Mouse (Mus musculus) CD4-positive, CD25-positive, alpha-beta regulatory T cell, adult 4 months (primary cell): ENCODE measurements around the gene Sdhb. TPM values are rescaled to one million over a fixed set of nuclear protein-coding genes. Genes with fewer than 3 reads are reported as not detected.

Experiments
- ATAC-seq: one replicate; pipeline ENCODE4 v1.8.0; 2017
- polyA plus RNA-seq, 2 experiments: library from polyadenylated mRNA; unstranded; fragments of 100-300 nt; shearing (Covaris generic); gene quantifications; one replicate each; pipeline ENCODE4 v1.2.1; 2017

The Sdhb gene
- polyA plus RNA-seq, 2 experiments from 2014 or later = 250 to 293 TPM

- peak; percentile 47 for ATAC-seq
Observed at GRCm38 (mm10) chr4:140977886-140978692, 17.1 kb downstream of the Sdhb start.

DNA sequence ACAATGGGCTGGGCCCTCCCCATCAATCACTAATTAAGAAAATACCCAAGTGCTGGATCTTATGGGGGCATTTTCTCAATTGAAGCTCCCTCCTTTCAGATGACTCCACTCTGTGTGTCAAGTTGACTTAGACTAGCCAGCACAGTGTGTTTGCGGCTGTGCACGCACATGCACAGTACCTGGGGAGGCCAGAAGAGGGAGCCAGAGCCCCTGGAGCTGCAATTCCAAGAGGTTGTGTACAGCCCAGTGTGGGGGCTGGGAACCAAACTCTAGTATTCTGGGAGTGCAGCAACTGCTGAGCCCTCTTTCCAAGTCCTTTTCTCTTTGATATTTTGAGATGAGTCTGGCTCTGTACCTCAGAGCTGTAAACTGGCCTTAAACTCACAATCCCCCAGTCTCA lies 20.6 kb downstream of the Sdhb start:
- no peak for ATAC-seq

DNA sequence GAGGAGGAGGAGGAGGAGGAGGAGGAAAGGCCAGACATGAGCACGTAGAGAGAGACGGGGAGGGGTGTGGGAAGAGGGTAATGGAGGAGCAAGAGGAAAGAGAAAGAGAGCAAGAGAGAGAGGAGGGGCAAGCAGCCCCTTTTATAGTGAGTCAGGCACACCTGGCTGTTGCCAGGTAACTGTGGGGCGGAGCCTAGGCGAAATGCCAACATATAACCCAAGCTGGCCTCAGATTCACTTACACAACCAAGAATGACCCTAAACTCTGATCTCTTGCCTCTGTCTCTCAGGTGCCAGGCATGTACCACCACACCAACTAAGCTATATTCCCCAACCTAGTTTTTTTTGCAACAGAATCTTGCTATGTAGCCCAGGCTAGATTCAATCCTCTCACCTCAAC lies 21.8 kb downstream of the Sdhb start:
- ATAC-seq = no peak

GRCm38 (mm10) chr4:140983442-140983841 lies 22.4 kb downstream of the Sdhb start:
- ATAC-seq = peak; percentile 65

- ATAC-seq = no peak
Observed at GRCm38 (mm10) chr4:140984544-140984943, 23.5 kb downstream of the Sdhb start.

GRCm38 (mm10) chr4:140986024-140986710 lies 25.2 kb downstream of the Sdhb start:
- peak; percentile 36 for ATAC-seq

DNA sequence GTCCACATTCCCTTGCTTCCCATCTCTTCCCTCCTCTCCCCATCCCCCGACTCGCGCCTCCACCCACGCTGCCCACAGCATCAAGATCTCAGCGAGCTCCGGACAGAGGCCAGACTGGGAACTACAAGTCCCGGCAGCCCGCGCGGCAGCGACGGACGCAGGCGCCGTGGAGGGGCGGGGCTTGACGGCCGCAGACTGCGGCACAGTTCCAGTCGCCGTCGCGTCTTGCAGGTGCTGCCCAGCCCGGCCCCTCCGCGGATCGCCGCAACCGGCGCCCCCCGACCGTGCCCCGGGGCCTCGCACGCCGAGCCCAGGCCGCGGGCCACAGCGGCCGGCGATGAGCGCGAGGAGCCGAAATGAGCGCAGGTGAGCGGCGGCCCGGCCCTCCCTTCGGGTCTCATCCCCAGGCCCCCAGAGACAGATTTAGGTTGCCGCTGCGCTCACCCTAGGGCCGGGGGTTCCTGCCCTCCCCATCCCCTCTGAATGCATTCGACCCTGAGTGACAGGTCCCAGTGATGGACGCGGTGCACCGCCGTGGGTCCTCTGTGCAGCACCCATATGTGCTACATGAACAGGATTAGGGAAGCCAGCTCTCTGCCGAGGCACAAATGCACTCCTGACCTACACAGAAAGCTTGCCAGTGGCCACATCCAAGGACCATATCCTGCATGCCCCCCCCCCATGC lies 25.9 kb downstream of the Sdhb start, which contains the start of gene Atp13a2:
Atp13a2 (plus strand) TSS at position 163 of the 685 bp plus-strand sequence.
- ATAC-seq = peak; percentile 78

- peak; percentile 40 for ATAC-seq
Observed at GRCm38 (mm10) chr4:140987476-140987875, 26.5 kb downstream of the Sdhb start.

GRCm38 (mm10) chr4:140988706-140989290 lies 27.8 kb downstream of the Sdhb start:
- no peak for ATAC-seq

DNA sequence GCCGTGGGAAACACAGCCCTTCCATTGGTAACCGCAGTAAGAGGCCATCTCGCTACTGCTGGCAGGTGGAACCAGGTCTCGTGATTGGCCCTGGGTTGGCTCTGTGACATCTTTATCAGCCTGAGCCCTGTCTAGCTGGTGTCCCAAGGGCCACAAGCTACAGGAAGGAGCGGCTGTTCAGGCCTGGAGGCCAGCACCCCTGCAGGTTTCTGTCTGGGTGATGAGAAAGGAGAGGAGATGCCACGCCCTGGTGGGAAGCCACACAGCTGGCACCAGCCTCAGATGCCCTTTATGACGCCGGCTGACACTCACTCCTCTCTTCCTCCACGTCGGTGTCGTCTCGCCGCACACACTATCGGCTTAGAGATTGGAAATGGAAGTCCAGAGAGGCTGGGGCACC lies 28.4 kb downstream of the Sdhb start:
- ATAC-seq = no peak

DNA sequence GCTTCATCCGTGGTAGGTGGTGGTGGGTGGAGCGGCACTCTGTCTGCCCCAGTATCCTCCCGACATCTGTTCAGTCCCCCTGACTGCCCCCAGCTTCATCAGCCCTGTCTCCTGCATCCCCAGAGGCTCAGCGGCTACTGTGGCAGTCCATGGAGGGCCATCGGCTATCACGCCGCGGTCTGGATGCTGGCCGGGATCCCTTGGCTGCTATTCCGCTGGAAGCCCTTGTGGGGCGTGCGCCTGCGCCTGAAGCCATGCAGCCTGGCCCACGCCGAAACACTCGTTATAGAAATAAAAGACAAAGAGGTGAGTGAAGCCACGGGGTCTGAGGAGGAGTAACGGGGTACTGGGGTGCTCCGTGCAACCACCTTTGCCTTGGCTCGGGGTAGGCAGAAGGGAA lies 31.2 kb downstream of the Sdhb start:
- no peak for ATAC-seq

DNA sequence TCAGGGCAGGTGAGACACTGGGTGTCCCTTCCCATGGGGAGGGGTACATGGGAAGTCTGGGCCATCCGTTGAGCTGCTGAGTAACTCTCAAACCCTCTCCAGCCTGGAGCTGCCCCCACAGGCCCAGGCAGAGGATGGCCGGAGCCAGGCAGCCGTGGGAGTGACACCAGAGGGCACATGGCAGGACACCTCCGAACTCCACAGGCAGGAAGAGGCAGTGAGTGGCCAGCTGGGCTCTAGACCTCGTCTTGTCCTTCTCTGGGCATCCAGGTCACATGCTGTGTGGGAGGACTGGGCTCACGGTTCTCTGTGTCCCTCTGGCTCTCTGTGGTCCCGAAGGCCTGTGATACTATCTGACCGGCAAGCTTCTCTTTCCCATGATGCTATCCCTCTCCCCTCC lies 32.8 kb downstream of the Sdhb start:
- no peak for ATAC-seq

- ATAC-seq = no peak
Observed at GRCm38 (mm10) chr4:140995811-140996210, 34.8 kb downstream of the Sdhb start.

DNA sequence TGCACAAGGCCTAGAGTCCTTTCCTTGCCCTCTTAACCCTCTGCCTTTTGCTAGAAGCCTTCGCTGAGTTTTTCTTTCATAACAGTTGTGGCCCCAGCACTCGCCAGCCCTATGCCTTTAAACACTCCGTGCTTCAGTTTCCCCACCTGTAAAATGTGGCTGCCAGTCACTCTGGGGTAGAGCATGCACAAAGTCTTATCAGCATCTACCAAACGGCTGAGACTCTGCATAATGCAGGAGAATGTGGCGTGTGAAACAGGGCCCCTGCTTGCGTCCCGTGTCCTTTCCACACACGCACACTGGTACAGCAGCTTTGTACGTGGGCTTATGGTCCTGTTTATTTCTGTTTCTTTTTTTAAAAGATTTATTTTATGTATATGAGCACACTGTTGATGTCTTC lies 35.8 kb downstream of the Sdhb start:
- ATAC-seq = no peak

- ATAC-seq = no peak
Observed at GRCm38 (mm10) chr4:141005983-141006382, 45.0 kb downstream of the Sdhb start.

DNA sequence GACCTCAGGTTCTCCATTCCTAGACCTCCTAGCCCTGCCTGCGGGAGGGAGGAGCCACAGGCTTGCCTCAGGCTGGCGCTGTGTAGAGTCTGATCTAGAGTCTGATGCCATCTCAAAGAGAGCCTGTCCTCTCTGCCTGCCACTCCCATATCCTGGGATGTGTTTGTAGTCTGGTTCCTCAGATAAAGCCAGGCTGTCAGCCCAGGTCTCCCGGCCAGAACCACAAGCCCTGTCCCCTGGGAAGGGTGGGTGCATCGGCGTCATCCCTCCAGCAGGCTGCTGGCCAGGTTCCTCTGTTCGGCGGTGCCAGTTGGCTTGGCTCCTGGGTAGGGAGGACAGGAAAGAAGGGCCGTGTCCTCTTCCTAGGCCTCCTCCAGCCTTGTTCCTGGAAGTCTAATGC lies 47.0 kb downstream of the Sdhb start:
- no peak for ATAC-seq

GRCm38 (mm10) chr4:141010118-141010517 lies 49.1 kb downstream of the Sdhb start, which contains the start of gene Mfap2:
Gene Mfap2 (plus strand): TSS chr4:141010418.
- ATAC-seq = no peak

DNA sequence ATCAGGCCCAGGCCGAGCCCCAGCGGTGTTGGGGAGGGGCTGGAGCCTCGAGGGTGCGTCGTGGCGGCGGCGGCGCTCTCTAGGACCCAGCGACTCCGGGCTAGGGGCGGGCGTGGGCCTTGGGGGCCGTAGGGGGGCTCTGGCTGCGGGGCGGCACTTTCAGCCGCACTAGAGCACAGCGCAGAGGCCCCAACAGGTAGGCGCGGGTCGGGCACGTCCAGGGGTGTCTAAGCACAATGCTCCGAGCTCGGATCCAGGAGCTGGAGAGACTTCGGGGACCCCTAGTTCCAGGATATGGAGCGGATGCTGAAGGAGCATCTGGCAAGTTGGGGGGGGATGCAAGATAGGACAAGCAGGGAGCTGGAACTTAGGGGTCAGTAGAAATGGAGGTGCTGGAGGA lies 49.5 kb downstream of the Sdhb start:
- no peak for ATAC-seq

- ATAC-seq = no peak
Observed at GRCm38 (mm10) chr4:141010941-141011429, 50.0 kb downstream of the Sdhb start.

DNA sequence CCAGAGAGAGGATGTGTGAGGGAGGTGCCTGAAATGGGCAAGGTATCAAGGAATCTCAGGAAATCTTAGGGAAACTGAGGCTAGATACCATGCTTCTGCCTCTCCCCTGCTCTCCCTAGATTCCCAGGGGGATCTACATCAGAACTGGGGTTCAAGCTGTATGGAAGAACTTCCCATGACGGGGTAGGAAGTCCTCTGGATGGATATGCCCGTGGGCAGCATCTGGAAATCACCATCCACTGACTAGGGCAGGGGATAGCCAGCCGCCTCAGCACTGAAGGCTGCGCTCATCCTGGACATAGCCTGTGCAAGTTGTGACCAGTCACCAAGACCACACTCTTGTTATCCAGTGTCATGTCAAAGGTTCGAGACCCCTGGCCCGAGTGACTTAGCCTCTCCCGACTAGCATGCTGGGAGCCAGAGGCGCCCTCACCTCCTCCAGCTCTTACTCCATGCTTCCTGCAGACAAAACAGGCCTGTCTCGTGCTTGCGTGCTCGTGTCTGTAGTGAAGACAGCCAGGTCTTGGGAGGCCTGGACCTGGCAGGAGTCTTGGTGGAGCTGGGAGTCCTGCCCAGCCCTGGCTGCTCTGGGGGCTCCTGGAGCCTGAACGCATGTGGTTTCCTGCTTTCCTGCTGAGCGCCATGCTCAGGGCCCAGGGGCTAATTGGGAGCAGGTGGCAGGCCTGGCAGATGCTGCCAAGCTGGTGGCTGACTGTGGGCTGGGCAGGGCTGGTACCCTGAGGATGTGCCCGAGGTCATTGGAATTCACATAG lies 50.7 kb downstream of the Sdhb start:
- no peak for ATAC-seq

- no peak for ATAC-seq
Observed at GRCm38 (mm10) chr4:141012558-141012957, 51.6 kb downstream of the Sdhb start.

DNA sequence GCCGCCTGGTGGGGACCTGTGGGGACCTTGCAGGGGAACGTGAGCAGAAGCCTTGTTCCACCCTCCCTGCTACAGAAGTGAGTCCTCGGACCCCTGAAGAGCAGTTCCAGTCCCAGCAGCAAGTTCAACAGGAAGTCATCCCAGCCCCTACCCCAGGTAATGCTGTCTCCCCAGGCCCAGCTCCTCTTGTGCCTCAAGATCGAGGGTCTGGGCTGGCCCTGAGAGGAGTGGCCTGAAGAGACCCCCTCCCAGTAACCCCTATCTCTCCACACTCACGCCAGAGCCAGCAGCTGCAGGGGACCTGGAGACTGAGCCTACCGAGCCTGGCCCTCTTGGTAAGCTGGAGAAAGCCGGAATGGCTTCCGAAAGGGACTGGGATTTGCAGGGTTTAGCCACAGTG lies 53.1 kb downstream of the Sdhb start:
- ATAC-seq = no peak
